Mouse (Mus musculus): ENCODE results near the gene Zcchc7.
"Not testable (repeated sequence)": the region's sequence is repeated elsewhere in the genome, so short reads cannot be mapped to it uniquely, and the experiment has no call there.

Zcchc7 gene

GRCm38 (mm10) chr4:44910857-44911256 is 155.2 kb downstream of the Zcchc7 start:
- in situ Hi-C loops (cut with MboI) = no loop called here

GRCm38 (mm10) chr4:44917312-44917848 is 161.7 kb downstream of the Zcchc7 start:
- in situ Hi-C loops (cut with MboI) = no loop called here

- in situ Hi-C loops (cut with MboI) = no loop called here
These were observed 162.2 kb downstream of the Zcchc7 start for GRCm38 (mm10) chr4:44917907-44918306.

- in situ Hi-C loops (cut with MboI) = no loop called here
These were observed 165.2 kb downstream of the Zcchc7 start for GRCm38 (mm10) chr4:44920831-44921230.

- in situ Hi-C loops (cut with MboI) = no loop called here
These were observed 166.9 kb downstream of the Zcchc7 start for GRCm38 (mm10) chr4:44922466-44923128.

- in situ Hi-C loops (cut with MboI) = no loop called here
These were observed 167.4 kb downstream of the Zcchc7 start for GRCm38 (mm10) chr4:44923129-44923481.

- in situ Hi-C loops (cut with MboI) = no loop called here
These were observed 172.3 kb downstream of the Zcchc7 start for GRCm38 (mm10) chr4:44927934-44928333.

GRCm38 (mm10) chr4:44928790-44929189 is 173.1 kb downstream of the Zcchc7 start:
- in situ Hi-C loops (cut with MboI) = no loop called here

- in situ Hi-C loops (cut with MboI) = no loop called here
These were observed 174.7 kb downstream of the Zcchc7 start for GRCm38 (mm10) chr4:44930406-44930805.

- in situ Hi-C loops (cut with MboI) = no loop called here
These were observed 176.1 kb downstream of the Zcchc7 start for GRCm38 (mm10) chr4:44931732-44932131.

GRCm38 (mm10) chr4:44938359-44939340 is 183.0 kb downstream of the Zcchc7 start:
- in situ Hi-C loops (cut with MboI) = no loop called here

GRCm38 (mm10) chr4:44939576-44940249 is 184.0 kb downstream of the Zcchc7 start:
- in situ Hi-C loops (cut with MboI) = no loop called here

GRCm38 (mm10) chr4:44940286-44940685 is 184.6 kb downstream of the Zcchc7 start:
- in situ Hi-C loops (cut with MboI) = no loop called here

- in situ Hi-C loops (cut with MboI) = no loop called here
These were observed 186.6 kb downstream of the Zcchc7 start for GRCm38 (mm10) chr4:44942237-44942636.

- in situ Hi-C loops (cut with MboI) = no loop called here
These were observed 187.8 kb downstream of the Zcchc7 start for GRCm38 (mm10) chr4:44943480-44943879.

GRCm38 (mm10) chr4:44944426-44945075 is 188.9 kb downstream of the Zcchc7 start:
- in situ Hi-C loops (cut with MboI) = no loop called here

- in situ Hi-C loops (cut with MboI) = not testable (repeated sequence)
These were observed 190.4 kb downstream of the Zcchc7 start for GRCm38 (mm10) chr4:44946126-44946525.

- in situ Hi-C loops (cut with MboI) = no loop called here
These were observed 191.8 kb downstream of the Zcchc7 start for GRCm38 (mm10) chr4:44947464-44947863.

GRCm38 (mm10) chr4:44948314-44948713 is 192.6 kb downstream of the Zcchc7 start:
- in situ Hi-C loops (cut with MboI) = no loop called here

- in situ Hi-C loops (cut with MboI) = no loop called here
These were observed 197.4 kb downstream of the Zcchc7 start for GRCm38 (mm10) chr4:44953041-44953440.

GRCm38 (mm10) chr4:44958776-44959175 is 203.1 kb downstream of the Zcchc7 start:
- in situ Hi-C loops (cut with MboI) = no loop called here

- in situ Hi-C loops (cut with MboI) = no loop called here
These were observed 203.5 kb downstream of the Zcchc7 start for GRCm38 (mm10) chr4:44959220-44959619.

Measured in mature B cell (primary cell).